Mouse (Mus musculus) hindbrain, embryonic 15.5 days (tissue): ENCODE measurements around the gene Hs6st1. TPM values are rescaled to one million over a fixed set of nuclear protein-coding genes. Genes with fewer than 3 reads are reported as not detected.

Experiments
- ATAC-seq: fragments of 200-750 bp; cut with Nextera tagmentation; 2 replicates; pipeline ENCODE4 v1.8.0; 2017; ENCODE audit warnings: low read depth, moderate number of reproducible peaks, moderate TSS enrichment; ENCODE audit not compliant: low FRiP score
- H3K27ac ChIP-seq: fragments of 300-500 bp; sonication (generic); replicated peaks from 2 replicates; pipeline ENCODE4 v1.5.1; 2015; ENCODE audit warnings: mild to moderate bottlenecking, inconsistent platforms
- H3K27me3 ChIP-seq: fragments of 300-500 bp; sonication (generic); 2 replicates; pipeline ENCODE4 v1.6.1; 2015; ENCODE audit warnings: control low read depth, inconsistent platforms
- H3K36me3 ChIP-seq: fragments of 300-500 bp; sonication (generic); 2 replicates; pipeline ENCODE4 v1.6.1; 2015; ENCODE audit warnings: control low read depth, inconsistent platforms
- H3K4me1 ChIP-seq: fragments of 300-500 bp; sonication (generic); replicated peaks from 2 replicates; pipeline ENCODE4 v1.6.1; 2015; ENCODE audit warnings: control low read depth, inconsistent platforms
- H3K4me2 ChIP-seq: fragments of 300-500 bp; sonication (generic); 2 replicates; pipeline ENCODE4 v1.6.1; 2015; ENCODE audit warnings: moderate library complexity, mild to moderate bottlenecking, inconsistent platforms
- H3K4me3 ChIP-seq: fragments of 300-500 bp; sonication (generic); 2 replicates; pipeline ENCODE4 v1.5.1; 2015; ENCODE audit warnings: mild to moderate bottlenecking, inconsistent platforms
- H3K9ac ChIP-seq: fragments of 300-500 bp; sonication (generic); 2 replicates; pipeline ENCODE4 v1.6.1; 2015; ENCODE audit warnings: inconsistent platforms
- H3K9me3 ChIP-seq: fragments of 300-500 bp; sonication (generic); 2 replicates; pipeline ENCODE4 v1.6.1; 2016; ENCODE audit warnings: control low read depth, inconsistent platforms
- WGBS: fragments of 180-500 bp; shearing (Covaris S2); methylation state at CpG from one replicate; pipeline ENCODE4 v1.1.7; 2015; 5-methylcytosine and 5-hydroxymethylcytosine counted together
- polyA plus RNA-seq: library from polyadenylated mRNA; unstranded; fragments of >200 nt; fragmentation: Nextera tagmentation; extraction: Ambion mirVana; gene quantifications from 2 replicates; pipeline ENCODE4 v1.2.1, GENCODE M21; 2015

Hs6st1 gene
- polyA plus RNA-seq, 1 experiment from 2014 or later, result 31.3 TPM

DNA sequence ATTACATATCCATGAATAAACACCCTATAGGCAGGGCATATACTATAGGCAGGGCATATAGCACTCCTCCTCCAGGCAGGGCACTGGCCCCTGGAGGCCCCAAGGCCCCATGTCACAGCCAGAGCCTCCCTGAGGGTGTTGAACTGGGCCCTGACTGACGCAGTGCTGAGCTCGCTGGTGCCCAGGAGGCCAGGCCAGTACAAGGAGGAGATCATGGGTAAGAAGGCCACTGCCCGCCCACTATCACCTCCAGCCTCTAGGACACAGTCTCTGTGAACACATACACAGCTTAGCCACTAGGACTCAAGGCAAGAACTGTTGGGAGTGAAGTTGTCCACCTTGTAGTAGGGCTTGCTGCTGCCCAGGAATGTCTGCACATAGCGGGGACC lies 22.5 kb downstream of the Hs6st1 start:
- Histone ChIP-seq H3K4me2 (no peak overlapping the region), H3K9me3 (no peaks in the 10 kb centered on the region), H3K36me3 (peaks cover 10% of the 10 kb centered on the region), H3K27ac (no peak overlapping the region), H3K27me3 (no peaks in the 10 kb centered on the region), H3K9ac (no peak overlapping the region), H3K4me3 (no peak overlapping the region), H3K4me1 (peaks cover 35% of the 10 kb centered on the region)
- WGBS, result 93% methylated on average over 4 of the region's 4 CpGs
- 0 out of 2 replicates have a peak, but pooled peaks have one; percentile 20 for ATAC-seq

DNA sequence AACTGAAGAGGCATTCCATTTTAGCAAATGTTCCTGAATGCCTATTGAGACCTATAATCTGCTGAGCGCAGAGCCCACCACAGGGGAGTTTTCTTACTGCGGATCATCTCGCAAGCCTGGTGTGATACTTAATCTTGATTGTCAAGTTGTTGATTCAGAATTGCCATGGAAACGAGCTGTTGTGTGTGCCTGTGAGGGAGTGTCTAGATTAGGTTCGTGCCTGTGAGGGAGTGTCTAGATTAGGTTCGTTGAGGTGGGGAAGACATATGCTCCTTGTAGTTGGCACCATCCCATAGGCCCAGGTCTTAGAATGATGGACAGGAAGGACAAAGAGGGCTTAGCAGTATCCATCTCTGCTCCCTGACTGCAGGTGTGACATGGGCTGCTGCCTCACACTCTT lies 23.0 kb downstream of the Hs6st1 start:
- no peaks in the 10 kb centered on the region for H3K9me3 ChIP-seq
- no peaks in the 10 kb centered on the region for H3K27me3 ChIP-seq
- H3K4me1 ChIP-seq, result peaks cover 38% of the 10 kb centered on the region
- peaks cover 7% of the 10 kb centered on the region for H3K36me3 ChIP-seq
- no peak overlapping the region for H3K4me2 ChIP-seq
- no peak overlapping the region for H3K27ac ChIP-seq
- ATAC-seq, result no peak
- H3K4me3 ChIP-seq, result no peak overlapping the region
- no peak overlapping the region for H3K9ac ChIP-seq
- WGBS, result 59% methylated on average over 6 of the region's 6 CpGs

DNA sequence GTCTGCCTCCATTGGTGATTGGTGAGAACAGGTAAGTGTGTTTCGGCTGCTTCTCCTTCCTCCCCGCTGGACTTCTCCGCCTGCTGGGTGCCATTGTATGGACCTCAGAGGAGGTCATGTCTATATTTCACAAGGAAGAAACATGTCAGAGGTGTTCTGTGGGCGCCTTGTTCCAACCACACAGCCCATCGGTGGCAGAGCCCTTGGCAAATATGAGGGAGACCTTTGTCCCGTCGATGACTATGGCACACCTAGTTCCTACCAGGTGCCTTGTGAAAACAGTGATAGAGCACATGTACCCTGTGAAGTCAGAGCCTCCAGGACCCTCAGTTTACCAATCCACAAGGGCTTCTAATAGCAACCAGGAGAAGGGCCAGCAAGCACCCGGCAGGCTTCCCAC lies 25.5 kb downstream of the Hs6st1 start:
- WGBS, result 96% methylated on average over 8 of the region's 8 CpGs
- no peak overlapping the region for H3K4me3 ChIP-seq
- ATAC-seq, result no peak

GRCm38 (mm10) chr1:36095423-36096272 lies 27.4 kb downstream of the Hs6st1 start:
- peak; percentile 13; the same call in 1 of the 2 replicates for ATAC-seq
- H3K27ac ChIP-seq, result no peak overlapping the region
- 78% methylated on average over 12 of the region's 12 CpGs for WGBS
- H3K9me3 ChIP-seq, result no peaks in the 10 kb centered on the region
- no peak overlapping the region for H3K4me2 ChIP-seq
- H3K4me1 ChIP-seq, result peaks cover 7% of the 10 kb centered on the region
- H3K27me3 ChIP-seq, result no peaks in the 10 kb centered on the region
- no peak overlapping the region for H3K9ac ChIP-seq
- peaks cover 4% of the 10 kb centered on the region; the same call in 1 of the 2 replicates for H3K36me3 ChIP-seq
- H3K4me3 ChIP-seq, result no peak overlapping the region

More for the DNA sequence above, 25.5 kb downstream of the Hs6st1 start:
- H3K4me1 ChIP-seq, result peaks cover 26% of the 10 kb centered on the region
- H3K9ac ChIP-seq, result no peak overlapping the region
- no peak overlapping the region for H3K4me2 ChIP-seq
- no peak overlapping the region for H3K27ac ChIP-seq
- H3K36me3 ChIP-seq, result peaks cover 4% of the 10 kb centered on the region; the same call in 1 of the 2 replicates
- no peaks in the 10 kb centered on the region for H3K9me3 ChIP-seq
- no peaks in the 10 kb centered on the region for H3K27me3 ChIP-seq

DNA sequence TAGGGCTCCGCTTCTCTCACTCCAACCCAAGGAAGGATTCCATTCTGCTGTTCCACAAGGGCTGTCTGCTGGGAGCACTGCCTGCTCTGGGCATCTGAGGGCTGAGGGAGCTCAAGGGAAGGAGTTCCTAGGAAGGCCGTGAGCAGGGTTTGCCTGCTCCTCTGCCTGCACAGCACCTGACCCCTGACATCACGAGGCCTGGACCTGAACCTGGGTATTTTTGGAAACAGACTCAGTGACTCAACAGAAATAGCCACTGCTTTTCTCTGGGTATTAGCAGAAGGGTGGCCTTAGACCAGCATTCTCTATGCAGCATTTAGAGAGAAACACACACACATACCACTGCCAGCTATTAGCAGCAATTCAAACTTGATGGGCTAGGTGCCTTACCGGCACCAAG lies 30.2 kb downstream of the Hs6st1 start:
- WGBS, result 92% methylated on average over 4 of the region's 4 CpGs
- Histone ChIP-seq H3K9ac (no peak overlapping the region), H3K27me3 (no peaks in the 10 kb centered on the region), H3K4me1 (0 out of 2 replicates have a peak, but pooled peaks cover 7% of the 10 kb centered on the region), H3K9me3 (no peaks in the 10 kb centered on the region), H3K4me3 (no peak overlapping the region), H3K36me3 (peaks cover 6% of the 10 kb centered on the region), H3K4me2 (no peak overlapping the region), H3K27ac (no peak overlapping the region)
- no peak for ATAC-seq

- Histone ChIP-seq H3K36me3 (peaks cover 21% of the 10 kb centered on the region), H3K27me3 (no peaks in the 10 kb centered on the region), H3K27ac (no peak overlapping the region), H3K9me3 (no peaks in the 10 kb centered on the region), H3K4me3 (no peak overlapping the region), H3K9ac (no peak overlapping the region), H3K4me2 (no peak overlapping the region), H3K4me1 (0 out of 2 replicates have a peak, but pooled peaks cover 6% of the 10 kb centered on the region)
- no peak for ATAC-seq
- WGBS, result 88% methylated on average over 3 of the region's 3 CpGs
Measured at GRCm38 (mm10) chr1:36100371-36100770, 32.2 kb downstream of the Hs6st1 start.

DNA sequence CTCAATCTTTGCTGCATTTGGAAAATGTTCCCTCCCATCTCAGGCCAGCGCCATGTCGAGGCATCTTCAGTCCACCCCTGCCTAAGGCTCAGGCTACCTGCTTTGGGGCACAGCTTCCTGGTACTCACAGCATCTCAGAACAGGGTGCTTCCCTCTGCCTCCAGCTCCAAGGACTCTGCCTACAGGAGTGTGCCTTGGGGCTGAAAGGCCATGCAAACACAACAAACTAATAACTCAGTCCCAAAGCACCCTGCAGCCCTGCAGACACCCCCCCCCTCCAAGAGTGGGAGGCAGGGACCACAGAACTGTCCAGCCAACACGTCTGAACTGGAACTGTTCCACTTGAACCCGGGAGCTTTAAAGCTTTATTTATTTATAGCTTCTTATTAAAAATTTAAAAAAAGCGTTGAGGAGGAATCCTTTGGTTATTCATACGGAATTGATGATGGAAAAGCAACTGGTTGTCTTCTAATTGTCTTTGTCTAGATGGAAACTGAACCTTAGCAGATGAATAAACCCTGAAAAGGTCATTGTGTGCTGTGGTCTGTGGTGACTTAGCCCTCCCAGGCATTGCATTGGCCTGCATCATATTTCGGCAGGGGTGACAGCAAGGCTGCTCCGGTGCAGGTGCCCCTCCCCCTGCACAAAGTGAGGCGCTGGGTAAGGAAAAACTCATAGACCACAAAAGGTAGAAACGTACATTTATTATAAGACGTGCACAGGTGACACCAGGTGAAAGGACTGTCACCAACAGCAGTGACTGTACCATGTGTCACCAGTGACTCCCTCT lies 37.9 kb downstream of the Hs6st1 start:
- H3K9ac ChIP-seq, result no peak overlapping the region
- WGBS, result 92% methylated on average over 11 of the region's 11 CpGs
- H3K27me3 ChIP-seq, result no peaks in the 10 kb centered on the region
- H3K4me3 ChIP-seq, result no peak overlapping the region
- H3K9me3 ChIP-seq, result no peaks in the 10 kb centered on the region
- peaks cover 36% of the 10 kb centered on the region for H3K36me3 ChIP-seq
- no peaks in the 10 kb centered on the region for H3K4me1 ChIP-seq
- no peak for ATAC-seq
- H3K27ac ChIP-seq, result no peak overlapping the region
- no peak overlapping the region for H3K4me2 ChIP-seq

DNA sequence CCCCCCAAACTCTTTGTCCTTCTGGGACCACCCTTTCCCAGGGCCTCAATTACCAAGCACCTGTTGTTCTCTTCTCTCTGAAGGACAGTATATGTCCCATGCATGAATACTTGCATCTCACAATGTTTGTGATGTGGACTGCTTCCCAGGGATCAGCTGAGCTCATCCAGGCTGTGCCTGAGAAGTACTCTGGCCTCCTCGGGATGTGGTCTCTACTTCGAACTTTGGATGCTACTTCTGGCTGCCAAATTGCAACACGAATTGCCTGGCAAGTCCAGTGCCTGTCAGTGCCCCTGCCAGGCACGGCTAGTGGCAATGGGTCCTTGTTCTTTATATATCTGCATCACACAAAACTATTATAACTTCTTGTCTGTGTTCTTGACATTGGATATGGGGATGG lies 41.8 kb downstream of the Hs6st1 start:
- Histone ChIP-seq H3K4me2 (no peak overlapping the region), H3K9ac (no peak overlapping the region), H3K36me3 (peaks cover 18% of the 10 kb centered on the region), H3K27me3 (no peaks in the 10 kb centered on the region), H3K4me1 (no peaks in the 10 kb centered on the region), H3K27ac (no peak overlapping the region), H3K4me3 (no peak overlapping the region), H3K9me3 (no peaks in the 10 kb centered on the region)
- WGBS, result 88% methylated on average over 4 of the region's 4 CpGs
- ATAC-seq, result no peak

DNA sequence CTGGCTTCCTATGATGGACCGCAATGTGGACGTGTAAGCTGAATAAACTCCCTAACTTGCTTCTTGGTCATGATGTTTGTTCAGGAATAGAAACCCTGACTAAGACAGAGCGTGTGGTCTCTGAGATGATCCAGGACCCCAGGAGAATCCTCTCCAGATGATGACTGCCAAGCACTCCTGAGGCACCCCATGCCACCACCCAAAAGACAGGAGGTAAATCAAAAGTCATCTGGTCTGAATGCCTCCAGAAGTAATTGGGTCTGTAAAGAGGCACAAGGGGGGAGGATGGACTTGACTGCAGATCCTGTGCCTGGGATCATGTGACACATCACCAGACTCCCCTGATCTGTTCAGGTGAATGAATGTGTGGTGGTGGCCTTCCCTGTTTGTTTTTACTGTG lies 44.5 kb downstream of the Hs6st1 start:
- Histone ChIP-seq H3K9ac (no peak overlapping the region), H3K27me3 (no peaks in the 10 kb centered on the region), H3K36me3 (no peaks in the 10 kb centered on the region), H3K4me2 (no peak overlapping the region), H3K4me1 (no peaks in the 10 kb centered on the region), H3K9me3 (no peaks in the 10 kb centered on the region), H3K4me3 (no peak overlapping the region), H3K27ac (no peak overlapping the region)
- 95% methylated on average over 3 of the region's 3 CpGs for WGBS
- ATAC-seq, result no peak

- Histone ChIP-seq H3K9me3 (no peaks in the 10 kb centered on the region), H3K27ac (no peak overlapping the region), H3K4me1 (no peaks in the 10 kb centered on the region), H3K27me3 (no peaks in the 10 kb centered on the region), H3K4me3 (no peak overlapping the region), H3K4me2 (no peak overlapping the region), H3K36me3 (no peaks in the 10 kb centered on the region), H3K9ac (no peak overlapping the region)
- ATAC-seq, result no peak
- WGBS, result 88% methylated on average over 8 of the region's 8 CpGs
Measured at GRCm38 (mm10) chr1:36113670-36114069, 45.5 kb downstream of the Hs6st1 start.

DNA sequence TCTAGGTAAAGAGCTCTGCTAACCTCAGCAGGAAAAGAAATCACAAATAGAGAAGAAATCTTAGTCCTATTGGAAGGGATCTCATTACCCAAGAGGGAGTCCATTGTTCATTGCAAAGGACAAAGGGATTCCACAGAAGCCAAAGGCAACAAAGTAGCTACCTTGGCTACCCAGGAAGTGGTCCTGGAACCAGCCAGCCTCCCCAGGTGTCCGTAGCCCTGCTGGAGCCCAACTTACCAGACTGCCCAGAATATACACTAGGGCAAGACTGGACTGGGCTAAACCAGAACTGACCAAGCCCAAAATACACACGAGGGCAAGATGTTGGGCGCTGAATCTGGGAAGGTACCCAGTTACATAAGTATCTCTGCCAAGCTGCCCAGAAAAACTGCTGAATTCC lies 46.6 kb downstream of the Hs6st1 start:
- Histone ChIP-seq H3K36me3 (no peaks in the 10 kb centered on the region), H3K27me3 (no peaks in the 10 kb centered on the region), H3K9ac (no peak overlapping the region), H3K27ac (no peak overlapping the region), H3K9me3 (no peaks in the 10 kb centered on the region), H3K4me1 (no peaks in the 10 kb centered on the region), H3K4me3 (no peak overlapping the region), H3K4me2 (no peak overlapping the region)
- WGBS, result 77% methylated on average over 3 of the region's 3 CpGs
- no peak for ATAC-seq

- 74% methylated on average over 4 of the region's 5 CpGs for WGBS
- Histone ChIP-seq H3K27ac (no peak overlapping the region), H3K36me3 (no peaks in the 10 kb centered on the region), H3K4me1 (no peaks in the 10 kb centered on the region), H3K4me3 (no peak overlapping the region), H3K9me3 (no peaks in the 10 kb centered on the region), H3K27me3 (no peaks in the 10 kb centered on the region), H3K9ac (no peak overlapping the region), H3K4me2 (no peak overlapping the region)
- ATAC-seq, result no peak
Measured at GRCm38 (mm10) chr1:36116488-36116887, 48.3 kb downstream of the Hs6st1 start.
